Mouse (Mus musculus) small intestine, adult 2 months (tissue): ENCODE measurements around the gene Gm20388. TPM values are rescaled to one million over a fixed set of nuclear protein-coding genes. Genes with fewer than 3 reads are reported as not detected.

Experiments
- H3K27ac ChIP-seq: fragments of 200-500 bp; 2 replicates; pipeline ENCODE4 v1.5.1; 2012; ENCODE audit warnings: low read depth, low read length, control low read depth, inconsistent platforms; ENCODE audit not compliant: insufficient read depth
- H3K27me3 ChIP-seq: fragments of 200-500 bp; 2 replicates; pipeline ENCODE4 v1.6.1; 2012; ENCODE audit warnings: mild to moderate bottlenecking, moderate library complexity, low read length, inconsistent platforms; ENCODE audit not compliant: control insufficient read depth, insufficient read depth
- H3K36me3 ChIP-seq: fragments of 200-500 bp; 2 replicates; pipeline ENCODE4 v1.6.1; 2012; ENCODE audit warnings: mild to moderate bottlenecking, low read length, control low read depth, inconsistent platforms; ENCODE audit not compliant: control insufficient read depth, insufficient read depth
- H3K4me1 ChIP-seq: fragments of 200-500 bp; 2 replicates; pipeline ENCODE4 v1.6.1; 2012; ENCODE audit warnings: low read length, inconsistent platforms, mixed read lengths; ENCODE audit not compliant: control insufficient read depth, insufficient read depth, insufficient read length
- H3K4me3 ChIP-seq: fragments of 200-500 bp; 2 replicates; pipeline ENCODE4 v1.5.1; 2012; ENCODE audit warnings: low read depth, mild to moderate bottlenecking, control low read depth, inconsistent platforms, low read length, moderate library complexity
- CTCF ChIP-seq: fragments of 200-500 bp; IDR thresholded peaks from 2 replicates; pipeline ENCODE4 v1.5.1; 2012; ENCODE audit warnings: low read depth, mild to moderate bottlenecking, control low read depth, inconsistent platforms, low read length, moderate library complexity, mixed read lengths; ENCODE audit not compliant: insufficient replicate concordance, insufficient read length; ENCODE audit errors: extremely low read depth
- POLR2A ChIP-seq: fragments of 200-500 bp; IDR thresholded peaks from 2 replicates; pipeline ENCODE4 v1.6.1; 2012; ENCODE audit warnings: low read depth, mild to moderate bottlenecking, control low read depth, inconsistent platforms, low read length, moderate library complexity
- WGBS: fragments of 180-500 bp; shearing (Covaris S2); methylation state at CpG from one replicate; pipeline ENCODE4 v1.1.7; 2018; 5-methylcytosine and 5-hydroxymethylcytosine counted together
- polyA plus RNA-seq: library from polyadenylated mRNA; depleted of rRNA; stranded (reverse); fragments of >200 nt; gene quantifications from 2 replicates; pipeline ENCODE4 v1.2.3, GENCODE M21; 2012

Gm20388 gene
- polyA plus RNA-seq, 1 experiment = 37.3 TPM

DNA sequence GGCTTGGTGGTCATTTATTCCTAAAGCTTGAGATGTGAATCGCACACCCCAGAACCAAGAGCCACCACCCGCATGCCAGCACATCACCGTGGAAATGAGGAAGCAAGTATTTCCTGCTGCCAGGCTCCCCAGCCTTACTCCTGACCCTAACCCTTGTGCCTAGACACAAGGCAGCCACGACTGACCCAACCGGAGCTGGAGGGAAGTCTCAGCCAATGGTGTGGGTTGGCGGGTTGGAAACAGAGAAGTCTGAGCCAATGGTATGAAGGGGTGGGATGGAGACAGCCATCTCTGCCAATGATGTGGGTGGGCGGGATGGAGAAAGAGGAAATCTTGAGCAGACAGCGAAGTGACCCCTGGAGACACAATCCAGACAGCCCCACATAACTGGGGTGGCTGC is 1314.1 kb downstream of the Gm20388 start:
- no peaks in the 10 kb centered on the region for H3K27me3 ChIP-seq
- no peak for TF ChIP-seq CTCF
- TF ChIP-seq POLR2A = no peak
- WGBS = 64% methylated on average over 8 of the region's 8 CpGs

DNA sequence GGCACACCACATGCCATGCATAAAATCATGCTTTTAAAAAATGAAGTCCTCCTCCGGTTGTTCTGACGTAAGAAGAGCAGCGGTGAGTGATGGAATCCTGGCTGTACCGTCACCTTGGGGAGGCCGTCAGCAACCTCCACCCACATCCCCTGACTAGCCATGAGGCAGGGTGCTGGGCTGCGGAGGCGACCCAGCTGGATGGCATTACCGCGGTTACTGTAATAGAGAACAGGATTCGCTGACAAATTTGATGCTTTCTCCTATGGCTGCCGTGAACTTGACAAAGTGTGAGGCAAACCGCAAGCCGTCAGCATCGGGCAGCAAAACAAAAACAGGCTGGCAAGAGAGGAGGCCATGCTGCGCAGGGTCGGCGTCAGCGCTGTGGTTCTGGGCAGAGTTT is 1317.1 kb downstream of the Gm20388 start:
- Histone ChIP-seq H3K4me3 (no peak overlapping the region), H3K36me3 (no peaks in the 10 kb centered on the region), H3K27ac (no peak overlapping the region), H3K4me1 (no peaks in the 10 kb centered on the region), H3K27me3 (no peaks in the 10 kb centered on the region)
- WGBS = 85% methylated on average over 18 of the region's 18 CpGs
- TF ChIP-seq CTCF (no peak), POLR2A (no peak)

More for the DNA sequence above, 1314.1 kb downstream of the Gm20388 start:
- H3K4me1 ChIP-seq = no peaks in the 10 kb centered on the region
- H3K27ac ChIP-seq = no peak overlapping the region
- H3K4me3 ChIP-seq = no peak overlapping the region
- no peaks in the 10 kb centered on the region for H3K36me3 ChIP-seq

DNA sequence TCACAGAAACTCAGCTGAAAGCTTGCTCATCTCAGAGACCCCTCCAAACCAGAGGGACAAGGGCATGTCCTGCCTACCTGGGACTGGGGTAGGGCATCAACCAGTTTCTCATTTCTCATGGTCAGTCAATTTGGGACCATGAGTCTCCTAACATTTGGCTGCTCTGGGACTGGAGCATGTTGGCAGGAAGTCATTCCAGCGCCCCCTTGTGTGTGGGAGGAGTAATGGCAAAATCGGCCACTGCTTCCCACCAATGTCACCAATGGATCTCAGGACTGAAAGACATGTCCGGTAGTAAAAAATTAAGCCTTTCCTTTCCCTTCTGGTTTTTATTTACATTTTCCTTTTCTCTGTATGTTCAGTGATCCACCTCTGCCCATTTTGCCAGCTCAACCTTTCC is 1318.3 kb downstream of the Gm20388 start:
- H3K27ac ChIP-seq = no peak overlapping the region
- no peaks in the 10 kb centered on the region for H3K27me3 ChIP-seq
- no peaks in the 10 kb centered on the region for H3K4me1 ChIP-seq
- H3K4me3 ChIP-seq = no peak overlapping the region
- WGBS = 52% methylated on average over 3 of the region's 3 CpGs
- TF ChIP-seq POLR2A (no peak), CTCF (peak; percentile 67; the same call in 1 of the 2 replicates)
- H3K36me3 ChIP-seq = no peaks in the 10 kb centered on the region

DNA sequence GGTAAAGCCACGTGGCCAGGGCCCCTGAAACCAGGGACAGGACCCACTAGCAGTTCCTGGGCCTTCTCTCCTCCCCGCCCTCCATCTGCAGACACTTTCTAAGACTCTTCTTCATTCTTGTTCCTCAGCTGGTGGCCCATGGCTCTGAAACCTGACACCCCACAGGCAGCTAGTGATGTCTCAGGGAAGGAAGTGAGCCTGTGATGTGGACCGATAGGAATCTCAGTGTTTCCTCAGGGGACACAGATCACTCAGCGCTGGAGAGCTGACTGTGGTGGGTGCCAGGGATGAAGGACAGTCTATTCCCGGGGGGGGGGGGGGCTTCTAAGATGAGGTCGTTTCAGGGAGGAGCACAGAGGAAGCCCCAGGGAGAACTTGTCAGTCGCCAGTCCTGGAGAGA is 1318.9 kb downstream of the Gm20388 start:
- Histone ChIP-seq H3K36me3 (no peaks in the 10 kb centered on the region), H3K4me3 (no peak overlapping the region), H3K27me3 (no peaks in the 10 kb centered on the region), H3K4me1 (no peaks in the 10 kb centered on the region), H3K27ac (no peak overlapping the region)
- WGBS = 37% methylated on average over 7 of the region's 7 CpGs
- no peak for TF ChIP-seq POLR2A
- TF ChIP-seq CTCF = no peak

DNA sequence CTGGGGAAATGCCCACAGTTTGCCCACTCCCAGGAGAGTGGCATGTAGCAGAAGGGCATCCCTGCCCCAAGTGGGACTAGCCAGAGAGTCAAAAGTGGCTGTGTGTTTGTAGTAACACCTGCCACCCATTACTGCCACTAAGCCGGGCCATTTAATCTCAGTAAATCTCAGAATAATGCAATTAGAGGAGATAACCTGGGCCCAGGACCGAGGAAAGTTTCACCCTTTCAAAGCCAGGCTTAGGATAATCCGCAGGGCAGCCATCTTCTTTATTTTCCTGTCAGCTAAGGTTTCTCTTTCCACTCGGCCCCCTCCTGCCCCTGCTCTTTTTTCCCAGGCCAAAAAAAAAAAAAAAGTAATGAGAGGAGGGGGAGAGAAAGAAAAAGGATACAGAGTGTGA is 1322.6 kb downstream of the Gm20388 start:
- no peaks in the 10 kb centered on the region for H3K27me3 ChIP-seq
- 28% methylated on average over 4 of the region's 4 CpGs for WGBS
- no peak for TF ChIP-seq POLR2A

DNA sequence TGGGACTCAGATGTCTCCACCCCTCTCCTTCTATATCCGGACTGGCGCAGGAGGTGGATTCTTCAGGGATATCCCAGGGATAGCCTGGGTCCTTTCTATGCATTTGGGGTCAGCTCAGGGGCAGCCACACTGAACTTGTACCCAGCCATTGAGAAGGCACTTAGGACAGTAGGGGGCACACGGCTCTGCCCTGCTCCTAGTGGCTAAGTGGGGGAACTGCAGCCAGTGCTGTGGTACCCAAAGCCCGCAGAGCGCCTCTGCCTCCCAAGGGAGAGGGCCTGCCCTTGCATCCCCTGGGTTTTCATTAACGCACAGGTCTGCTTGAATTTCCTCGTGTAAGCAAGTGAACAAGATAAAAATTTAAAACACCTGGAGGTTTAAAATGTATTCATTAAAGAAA is 1324.3 kb downstream of the Gm20388 start:
- 69% methylated on average over 7 of the region's 7 CpGs for WGBS

More for the DNA sequence above, 1322.6 kb downstream of the Gm20388 start:
- H3K27ac ChIP-seq = no peak overlapping the region
- no peaks in the 10 kb centered on the region for H3K36me3 ChIP-seq
- no peaks in the 10 kb centered on the region for H3K4me1 ChIP-seq
- no peak overlapping the region for H3K4me3 ChIP-seq

DNA sequence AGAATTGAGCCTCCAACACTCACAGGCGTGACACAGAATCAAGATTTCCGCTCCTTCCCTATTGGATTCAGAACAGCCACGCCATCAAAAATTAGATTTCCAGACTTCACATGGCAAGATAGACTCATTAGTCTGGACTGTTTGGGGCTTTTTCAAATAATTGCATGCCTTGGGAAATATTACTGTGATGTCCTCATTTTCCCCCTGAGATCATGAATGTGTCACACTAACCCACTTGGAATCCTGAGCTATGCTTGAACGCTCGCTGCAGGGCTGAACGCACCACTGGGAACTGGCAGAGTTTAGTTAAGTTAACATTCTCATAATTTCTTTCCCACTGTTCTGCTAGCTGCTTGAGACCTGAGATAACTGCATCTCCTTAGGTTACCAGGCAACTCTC is 1329.0 kb downstream of the Gm20388 start:
- 87% methylated on average over 6 of the region's 6 CpGs for WGBS
- no peaks in the 10 kb centered on the region for H3K36me3 ChIP-seq
- H3K27ac ChIP-seq = no peak overlapping the region
- H3K4me3 ChIP-seq = no peak overlapping the region
- TF ChIP-seq CTCF (no peak), POLR2A (no peak)
- H3K4me1 ChIP-seq = no peaks in the 10 kb centered on the region
- H3K27me3 ChIP-seq = no peaks in the 10 kb centered on the region

More for the DNA sequence above, 1324.3 kb downstream of the Gm20388 start:
- Histone ChIP-seq H3K36me3 (no peaks in the 10 kb centered on the region), H3K4me3 (no peak overlapping the region), H3K27me3 (no peaks in the 10 kb centered on the region), H3K4me1 (no peaks in the 10 kb centered on the region), H3K27ac (no peak overlapping the region)
- TF ChIP-seq CTCF (peak; percentile 56; the same call in 1 of the 2 replicates), POLR2A (no peak)
